Mouse (Mus musculus) cortical plate, adult 2 months (tissue): ENCODE results near the gene Il17re. TPM values are rescaled to one million over a fixed set of nuclear protein-coding genes. Genes with fewer than 3 reads are reported as not detected.

Experiments
- H3K27ac ChIP-seq: fragments of 200-500 bp; 2 replicates; pipeline ENCODE4 v1.5.1; 2012; ENCODE audit warnings: low read length, control low read depth, inconsistent platforms; ENCODE audit not compliant: insufficient read depth
- H3K4me1 ChIP-seq: fragments of 200-500 bp; 2 replicates; pipeline ENCODE4 v1.6.1; 2011; ENCODE audit warnings: low read length; ENCODE audit not compliant: control insufficient read depth, insufficient read depth
- H3K4me3 ChIP-seq: fragments of 200-500 bp; 2 replicates; pipeline ENCODE4 v1.5.1; 2011; ENCODE audit warnings: mild to moderate bottlenecking, low read length, control low read depth; ENCODE audit not compliant: insufficient read depth
- CTCF ChIP-seq: fragments of 200-500 bp; IDR thresholded peaks from 2 replicates; pipeline ENCODE4 v1.5.1; 2011; ENCODE audit warnings: mild to moderate bottlenecking, control low read depth, low read length; ENCODE audit not compliant: insufficient read depth; ENCODE audit errors: extremely low read depth
- POLR2A ChIP-seq: fragments of 200-500 bp; IDR thresholded peaks from 2 replicates; pipeline ENCODE4 v1.6.1; 2011; ENCODE audit warnings: mild to moderate bottlenecking, low read length, control low read depth; ENCODE audit not compliant: insufficient read depth; ENCODE audit errors: extremely low read depth
- polyA plus RNA-seq: library from polyadenylated mRNA; depleted of rRNA; stranded (reverse); fragments of >200 nt; gene quantifications from 2 replicates; pipeline ENCODE4 v1.2.3, GENCODE M21; 2012

Gene Il17re
- polyA plus RNA-seq, 1 experiment: 0.75 TPM

DNA sequence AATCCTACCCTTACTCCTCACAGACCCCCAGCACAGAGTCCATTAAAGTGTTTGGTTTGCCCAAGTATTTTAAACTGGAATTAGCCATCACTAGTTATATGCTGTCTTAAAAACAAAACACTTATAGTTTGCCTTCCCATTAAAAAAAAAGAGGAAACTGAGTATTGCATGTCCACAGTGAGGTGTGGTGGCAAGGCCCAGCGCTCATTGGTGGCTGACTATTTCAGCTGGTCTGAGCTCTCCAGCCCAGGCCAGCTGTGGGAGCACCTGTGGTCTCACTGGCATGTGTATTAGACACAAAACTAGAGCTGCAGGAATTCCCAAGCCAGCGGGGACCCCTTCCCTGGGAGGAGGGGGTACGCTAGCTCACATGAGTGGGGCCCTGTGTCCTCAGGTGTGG, 10.2 kb downstream of the Il17re start:
- Histone ChIP-seq H3K4me3 (no peak overlapping the region), H3K27ac (no peak overlapping the region), H3K4me1 (no peaks in the 10 kb centered on the region)
- TF ChIP-seq POLR2A (no peak), CTCF (no peak)

DNA sequence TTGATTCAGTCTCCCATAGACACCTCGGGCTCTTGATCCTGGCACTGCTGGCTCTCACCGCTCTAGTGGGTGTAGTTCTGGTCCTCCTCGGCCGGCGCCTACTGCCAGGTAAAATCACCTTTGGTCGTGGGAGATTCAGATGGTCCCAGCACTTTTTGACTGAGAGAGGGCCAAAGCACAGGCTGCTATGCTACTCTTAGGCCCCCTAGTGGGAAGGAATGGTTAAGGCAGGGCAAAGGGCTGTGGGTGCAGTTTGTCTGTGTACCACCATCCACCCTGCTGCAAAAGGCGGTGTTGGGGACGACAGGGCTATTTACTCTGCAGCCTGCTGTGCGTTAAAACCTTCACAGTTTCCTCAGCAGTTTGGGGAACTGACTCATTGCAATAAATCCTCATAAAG, 10.7 kb downstream of the Il17re start:
- H3K27ac ChIP-seq: no peak overlapping the region
- TF ChIP-seq CTCF (peak; percentile 78), POLR2A (no peak)
- peak overlapping the region; percentile 28 for H3K4me3 ChIP-seq
- no peaks in the 10 kb centered on the region for H3K4me1 ChIP-seq

DNA sequence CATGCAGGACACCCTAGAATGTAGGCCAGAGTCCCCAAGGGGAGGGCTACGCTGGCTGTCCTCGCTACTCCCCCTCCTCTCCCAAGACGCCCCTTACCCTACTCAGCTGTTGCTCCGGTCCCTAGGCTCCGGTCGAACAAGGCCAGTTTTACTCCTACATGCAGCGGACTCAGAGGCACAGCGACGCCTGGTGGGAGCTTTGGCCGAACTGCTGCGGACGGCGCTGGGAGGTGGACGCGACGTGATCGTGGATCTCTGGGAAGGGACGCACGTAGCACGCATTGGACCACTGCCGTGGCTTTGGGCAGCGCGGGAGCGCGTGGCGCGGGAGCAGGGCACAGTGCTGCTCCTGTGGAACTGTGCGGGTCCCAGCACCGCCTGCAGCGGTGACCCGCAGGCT, 11.1 kb downstream of the Il17re start:
- peak overlapping the region; percentile 28 for H3K4me3 ChIP-seq
- TF ChIP-seq POLR2A (peak; percentile 55; the same call in 1 of the 2 replicates), CTCF (peak; percentile 68)
- no peaks in the 10 kb centered on the region for H3K4me1 ChIP-seq
- H3K27ac ChIP-seq: no peak overlapping the region

DNA sequence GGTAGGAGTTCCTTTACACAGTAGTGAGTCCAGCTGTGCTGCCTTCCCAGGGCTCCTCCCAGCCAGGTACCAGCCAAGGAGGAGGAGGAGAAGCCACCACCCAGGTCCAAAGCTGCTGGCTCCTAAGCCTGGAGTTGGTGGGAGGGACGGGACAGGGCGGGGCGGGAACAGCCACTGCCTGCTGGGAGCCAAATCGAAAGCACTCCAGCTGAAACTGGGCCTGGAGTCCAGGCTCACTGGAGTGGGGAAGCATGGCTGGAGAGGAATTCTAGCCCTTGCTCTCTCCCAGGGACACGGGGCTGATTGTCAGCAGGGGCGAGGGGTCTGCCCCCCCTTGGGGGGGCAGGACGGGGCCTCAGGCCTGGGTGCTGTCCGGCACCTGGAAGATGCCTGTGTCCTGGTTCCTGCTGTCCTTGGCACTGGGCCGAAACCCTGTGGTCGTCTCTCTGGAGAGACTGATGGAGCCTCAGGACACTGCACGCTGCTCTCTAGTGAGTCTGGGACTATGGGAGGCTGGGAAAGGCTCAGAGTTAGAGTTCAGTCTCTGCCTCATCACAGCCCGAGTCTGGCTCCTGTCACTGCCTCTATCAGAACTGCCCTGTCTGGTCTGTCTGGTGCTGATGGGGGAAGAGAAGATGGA, 13.1 kb downstream of the Il17re start, which contains the start of gene Il17rc:
Il17rc (plus strand) TSS at position 131 of the 640 bp plus-strand sequence.
- H3K4me3 ChIP-seq: no peak within 1 kb of the TSS
- H3K4me1 ChIP-seq: no peaks in the 10 kb centered on the region
- H3K27ac ChIP-seq: no peak within 1 kb of the TSS
- TF ChIP-seq POLR2A (no peak), CTCF (no peak)

DNA sequence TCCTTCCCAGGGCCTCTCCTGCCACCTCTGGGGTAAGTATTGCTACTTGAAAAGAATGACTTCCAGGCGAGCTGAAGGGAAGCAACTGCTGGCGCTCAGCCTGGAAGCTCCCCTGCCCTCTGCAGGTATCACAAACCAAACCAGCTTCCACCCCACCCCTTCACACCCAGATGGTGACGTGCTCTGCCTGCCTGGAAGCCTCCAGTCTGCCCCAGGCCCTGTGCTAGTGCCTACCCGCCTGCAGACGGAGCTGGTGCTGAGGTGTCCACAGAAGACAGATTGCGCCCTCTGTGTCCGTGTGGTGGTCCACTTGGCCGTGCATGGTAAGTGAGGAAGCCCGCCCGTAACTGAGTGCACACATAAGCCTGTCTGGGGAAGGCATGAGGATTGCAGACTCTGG, 13.8 kb downstream of the Il17re start:
- Histone ChIP-seq H3K27ac (no peak overlapping the region), H3K4me3 (no peak overlapping the region), H3K4me1 (no peaks in the 10 kb centered on the region)
- TF ChIP-seq POLR2A: no peak
- TF ChIP-seq CTCF: no peak

DNA sequence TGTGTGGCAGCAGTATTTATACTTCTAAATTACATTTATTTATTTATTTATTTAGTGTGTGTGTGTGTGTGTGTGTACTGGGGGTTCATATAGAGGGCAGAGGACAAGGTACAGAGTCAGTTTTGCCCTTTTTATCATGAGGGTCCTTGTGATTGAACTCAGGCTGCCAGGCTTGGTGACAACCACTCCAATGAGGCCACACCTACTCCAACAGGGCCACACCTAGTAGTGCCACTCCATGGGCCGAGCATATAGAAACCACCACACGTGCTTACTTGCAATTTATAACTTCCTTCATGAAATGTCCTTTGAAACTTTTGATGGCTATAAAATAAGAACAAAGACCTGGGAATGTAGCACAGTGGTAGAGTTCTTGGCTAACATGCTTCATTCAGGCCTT, 15.0 kb downstream of the Il17re start:
- Histone ChIP-seq H3K27ac (no peak overlapping the region), H3K4me3 (no peak overlapping the region), H3K4me1 (no peaks in the 10 kb centered on the region)
- TF ChIP-seq POLR2A (no peak), CTCF (no peak)

DNA sequence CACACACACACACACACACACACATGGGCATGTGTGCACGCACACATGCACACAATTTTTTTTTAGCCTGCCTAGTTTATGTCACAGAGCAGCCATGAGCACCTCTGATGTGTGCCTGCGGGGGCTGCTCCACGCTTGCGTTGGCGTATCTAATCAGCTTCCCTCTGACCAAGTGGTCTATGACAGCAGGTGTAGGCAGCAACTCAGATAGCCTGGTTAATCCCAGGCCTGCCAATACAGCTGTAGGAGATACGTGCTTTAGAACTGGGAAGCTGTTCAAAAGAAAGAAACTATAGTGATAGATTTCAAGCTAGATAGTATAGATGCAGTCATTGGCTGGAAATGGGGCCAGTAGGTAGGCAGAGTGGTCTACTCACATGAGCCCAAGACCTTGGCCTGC, 15.4 kb downstream of the Il17re start:
- Histone ChIP-seq H3K4me3 (no peak overlapping the region), H3K27ac (no peak overlapping the region), H3K4me1 (no peaks in the 10 kb centered on the region)
- TF ChIP-seq POLR2A (no peak), CTCF (no peak)

DNA sequence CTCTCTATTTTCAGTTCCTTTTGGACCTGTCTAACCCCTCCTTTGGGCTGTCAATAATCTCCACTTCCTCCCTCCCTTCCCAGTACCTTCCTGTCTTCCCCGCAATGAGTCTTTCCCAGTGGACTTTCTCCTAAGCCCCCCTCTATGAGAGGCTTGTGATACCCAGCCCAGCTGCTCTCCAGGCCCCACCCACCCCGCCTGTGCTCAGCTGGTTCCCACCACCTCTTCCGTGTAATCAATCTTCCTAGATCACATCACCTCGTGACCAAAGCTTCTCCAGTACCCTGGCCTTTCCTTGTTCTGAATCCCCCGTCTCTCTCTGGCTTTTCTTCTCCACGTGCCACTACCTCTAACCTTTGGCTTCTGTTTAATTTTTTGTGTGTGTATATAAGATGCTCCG, 19.1 kb downstream of the Il17re start:
- TF ChIP-seq POLR2A (no peak), CTCF (no peak)
- no peak overlapping the region for H3K27ac ChIP-seq
- H3K4me1 ChIP-seq: no peaks in the 10 kb centered on the region
- H3K4me3 ChIP-seq: no peak overlapping the region

DNA sequence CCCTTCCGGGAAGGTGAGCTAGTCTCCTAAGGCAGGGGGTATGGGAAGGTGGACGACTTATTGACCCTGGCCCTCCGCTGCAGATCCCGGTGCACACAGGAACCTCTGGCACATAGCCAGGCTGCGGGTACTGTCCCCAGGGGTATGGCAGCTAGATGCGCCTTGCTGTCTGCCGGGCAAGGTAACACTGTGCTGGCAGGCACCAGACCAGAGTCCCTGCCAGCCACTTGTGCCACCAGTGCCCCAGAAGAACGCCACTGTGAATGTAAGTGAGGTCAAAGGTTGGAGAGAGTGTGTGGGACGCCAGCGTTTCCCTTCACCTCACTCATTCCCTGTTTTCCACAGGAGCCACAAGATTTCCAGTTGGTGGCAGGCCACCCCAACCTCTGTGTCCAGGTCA, 20.6 kb downstream of the Il17re start:
- H3K4me1 ChIP-seq: no peaks in the 10 kb centered on the region

DNA sequence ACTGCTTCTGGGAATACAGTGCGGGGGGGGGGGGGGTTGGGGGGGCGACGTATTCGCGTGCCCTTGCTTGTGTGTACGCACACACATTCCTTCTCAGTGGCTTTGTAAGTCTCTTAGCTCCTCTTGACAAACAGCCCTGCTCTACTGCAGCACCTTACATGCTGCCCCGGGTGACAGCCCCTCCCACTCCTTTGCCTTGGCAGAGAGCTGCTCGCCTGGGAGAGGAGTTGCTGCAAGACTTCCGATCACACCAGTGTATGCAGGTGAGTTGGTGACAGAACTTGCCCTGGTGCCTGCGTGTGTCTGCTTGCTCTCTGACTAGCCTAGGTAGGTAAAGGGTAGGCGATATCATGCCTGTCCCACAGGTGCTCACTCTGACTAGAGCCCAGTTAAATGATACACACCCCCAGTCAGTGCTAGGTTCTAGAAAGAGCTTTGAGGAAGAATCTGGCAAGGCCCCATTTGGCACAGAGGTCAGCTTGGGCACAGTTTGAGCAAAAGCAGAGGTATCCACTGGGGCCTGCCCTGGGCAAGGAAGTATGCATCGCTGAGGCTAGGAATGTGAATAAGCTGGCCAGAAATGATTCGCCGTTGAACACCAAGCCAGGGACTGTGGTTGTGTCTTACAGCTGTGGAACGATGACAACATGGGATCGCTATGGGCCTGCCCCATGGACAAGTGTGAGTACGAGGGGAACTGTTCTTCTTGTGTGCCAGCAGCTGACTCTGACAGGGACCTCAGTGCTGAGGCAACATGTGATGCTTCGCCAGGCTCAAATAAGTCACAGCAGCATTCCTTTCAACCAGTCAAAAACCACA, 22.5 kb downstream of the Il17re start:
- Histone ChIP-seq H3K27ac (no peak overlapping the region), H3K4me3 (no peak overlapping the region), H3K4me1 (no peaks in the 10 kb centered on the region; the same call in 1 of the 2 replicates)
- no peak for TF ChIP-seq POLR2A
- no peak for TF ChIP-seq CTCF

More for the DNA sequence above, 20.6 kb downstream of the Il17re start:
- Histone ChIP-seq H3K27ac (no peak overlapping the region), H3K4me3 (no peak overlapping the region)
- TF ChIP-seq CTCF: no peak
- TF ChIP-seq POLR2A: no peak
